Mouse (Mus musculus): ENCODE results near the gene Fcer1g.

DNA sequence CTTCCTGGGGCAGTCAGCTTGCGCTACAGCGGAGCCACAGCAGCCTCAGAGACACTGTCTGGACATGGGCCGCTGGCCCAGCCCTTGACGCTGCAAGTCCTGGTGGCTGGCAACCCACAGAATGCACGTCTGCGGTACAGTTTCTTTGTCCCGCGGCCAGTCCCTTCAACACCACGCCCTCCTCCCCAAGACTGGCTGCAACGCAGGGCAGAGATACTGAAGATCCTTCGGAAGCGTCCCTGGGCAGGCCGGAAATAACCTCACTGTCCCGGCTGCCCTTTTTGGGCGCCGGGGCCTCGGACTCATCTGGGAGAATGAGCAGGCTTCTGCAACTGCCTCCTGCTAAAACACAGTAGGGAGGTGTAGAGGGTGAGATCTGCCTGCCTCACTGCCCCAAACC is 24.8 kb upstream of the Fcer1g start:
- TF ChIP-seq POLR2A (IDR thresholded peaks at IDR 0.05; ENCODE audit: low read depth, low read length) (no peak), CTCF (conservative IDR thresholded peaks at IDR 0.05; ENCODE audit: insufficient read depth, insufficient read length, low read depth, low read length) (no peak)

Measured in kidney, adult 2 months (tissue).